Mouse (Mus musculus) hindbrain, embryonic 16.5 days (tissue): ENCODE measurements around the gene 2010003K11Rik. TPM values are rescaled to one million over a fixed set of nuclear protein-coding genes. Genes with fewer than 3 reads are reported as not detected.

Experiments
- ATAC-seq: fragments of 200-750 bp; cut with Nextera tagmentation; 2 replicates; pipeline ENCODE4 v1.8.0; 2017; ENCODE audit warnings: moderate TSS enrichment, moderate library complexity
- H3K27ac ChIP-seq: fragments of 300-500 bp; sonication (generic); 2 replicates; pipeline ENCODE4 v1.5.1; 2014; ENCODE audit warnings: low read depth, mild to moderate bottlenecking, control low read depth, low read length, moderate library complexity
- H3K27me3 ChIP-seq: fragments of 300-500 bp; sonication (generic); replicated peaks from 2 replicates; pipeline ENCODE4 v1.6.1; 2014; ENCODE audit warnings: low read length; ENCODE audit not compliant: control insufficient read depth, insufficient read depth
- H3K36me3 ChIP-seq: fragments of 300-500 bp; sonication (generic); 2 replicates; pipeline ENCODE4 v1.6.1; 2014; ENCODE audit warnings: mild to moderate bottlenecking, low read length, moderate library complexity, mixed read lengths; ENCODE audit not compliant: control insufficient read depth, insufficient read depth
- H3K4me1 ChIP-seq: fragments of 300-500 bp; sonication (generic); 2 replicates; pipeline ENCODE4 v1.6.1; 2014; ENCODE audit warnings: low read depth, low read length; ENCODE audit not compliant: control insufficient read depth, insufficient read depth
- H3K4me2 ChIP-seq: fragments of 300-500 bp; sonication (generic); 2 replicates; pipeline ENCODE4 v1.6.1; 2014; ENCODE audit warnings: mild to moderate bottlenecking, low read length, control low read depth, moderate library complexity
- H3K4me3 ChIP-seq: fragments of 300-500 bp; sonication (generic); 2 replicates; pipeline ENCODE4 v1.5.1; 2014; ENCODE audit warnings: mild to moderate bottlenecking, low read length, control low read depth, moderate library complexity
- H3K9ac ChIP-seq: fragments of 300-500 bp; sonication (generic); 2 replicates; pipeline ENCODE4 v1.6.1; 2014; ENCODE audit warnings: low read depth, mild to moderate bottlenecking, control low read depth, low read length, moderate library complexity
- H3K9me3 ChIP-seq: fragments of 300-500 bp; sonication (generic); 2 replicates; pipeline ENCODE4 v1.6.1; 2014; ENCODE audit warnings: mild to moderate bottlenecking, low read length, moderate library complexity; ENCODE audit not compliant: control insufficient read depth
- WGBS: fragments of 180-500 bp; shearing (Covaris S2); extraction: QIAGEN DNeasy Blood & Tissue Kit; methylation state at CpG from one replicate; pipeline ENCODE4 v1.1.7; 2014; 5-methylcytosine and 5-hydroxymethylcytosine counted together
- polyA plus RNA-seq: library from polyadenylated mRNA; unstranded; fragments of >200 nt; fragmentation: Nextera tagmentation; extraction: Ambion mirVana; gene quantifications from 2 replicates; pipeline ENCODE4 v1.2.1, GENCODE M21; 2015

Gene 2010003K11Rik
- polyA plus RNA-seq, 1 experiment from 2014 or later = not detected

DNA sequence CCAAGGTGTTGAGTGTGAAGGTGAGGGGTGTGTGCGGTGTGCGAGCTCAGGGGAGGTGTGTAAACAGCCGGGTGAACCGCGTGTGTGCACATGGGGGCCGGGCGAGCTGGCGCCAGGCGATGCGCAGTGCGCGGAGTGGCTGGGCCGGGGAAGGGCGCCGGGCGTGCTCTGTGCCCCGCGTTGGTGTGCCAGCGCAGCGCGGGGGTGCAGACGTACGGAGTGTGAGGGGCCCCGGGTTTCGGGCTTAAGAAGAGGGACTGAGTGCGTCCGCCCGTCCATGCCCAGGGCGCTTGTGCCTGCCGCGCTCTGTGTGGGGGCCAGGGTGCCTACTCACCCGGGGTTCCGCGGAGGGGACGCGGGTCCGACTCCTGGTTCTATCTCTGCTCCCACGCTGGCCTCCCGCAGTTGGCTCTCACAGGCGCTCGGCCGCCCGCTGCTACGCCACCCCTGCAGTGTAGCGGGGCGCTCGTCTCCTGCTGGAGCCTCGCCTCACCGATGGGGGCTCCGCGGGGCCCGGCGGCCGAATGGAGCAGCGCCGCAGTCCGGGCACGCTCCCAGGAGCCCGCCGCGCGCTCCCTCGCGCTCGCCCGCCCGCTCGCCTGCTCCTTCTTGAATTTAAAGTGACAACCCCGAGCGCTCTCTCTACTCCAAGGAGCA, 21.7 kb downstream of the 2010003K11Rik start:
- H3K4me3 ChIP-seq = peak overlapping the region; percentile 67
- WGBS = under 1% methylated on average over 45 of the region's 70 CpGs
- H3K27me3 ChIP-seq = peaks cover 11% of the 10 kb centered on the region

GRCm38 (mm10) chr19:4475224-4475925, 23.0 kb downstream of the 2010003K11Rik start:
- no peaks in the 10 kb centered on the region for H3K9me3 ChIP-seq
- H3K9ac ChIP-seq = no peak overlapping the region
- peaks cover 11% of the 10 kb centered on the region for H3K27me3 ChIP-seq
- no peak for ATAC-seq
- WGBS = 75% methylated on average over 11 of the region's 11 CpGs
- H3K4me2 ChIP-seq = no peak overlapping the region; the same call in 1 of the 2 replicates
- H3K4me3 ChIP-seq = no peak overlapping the region
- H3K27ac ChIP-seq = no peak overlapping the region
- no peaks in the 10 kb centered on the region for H3K36me3 ChIP-seq
- H3K4me1 ChIP-seq = peaks cover 9% of the 10 kb centered on the region

More for the DNA sequence above, 21.7 kb downstream of the 2010003K11Rik start:
- Histone ChIP-seq H3K27ac (peak overlapping the region; percentile 68), H3K36me3 (no peaks in the 10 kb centered on the region), H3K9me3 (no peaks in the 10 kb centered on the region), H3K4me2 (peak overlapping the region; percentile 98), H3K4me1 (peaks cover 9% of the 10 kb centered on the region), H3K9ac (peak overlapping the region; percentile 75)
- ATAC-seq = peak; percentile 82

DNA sequence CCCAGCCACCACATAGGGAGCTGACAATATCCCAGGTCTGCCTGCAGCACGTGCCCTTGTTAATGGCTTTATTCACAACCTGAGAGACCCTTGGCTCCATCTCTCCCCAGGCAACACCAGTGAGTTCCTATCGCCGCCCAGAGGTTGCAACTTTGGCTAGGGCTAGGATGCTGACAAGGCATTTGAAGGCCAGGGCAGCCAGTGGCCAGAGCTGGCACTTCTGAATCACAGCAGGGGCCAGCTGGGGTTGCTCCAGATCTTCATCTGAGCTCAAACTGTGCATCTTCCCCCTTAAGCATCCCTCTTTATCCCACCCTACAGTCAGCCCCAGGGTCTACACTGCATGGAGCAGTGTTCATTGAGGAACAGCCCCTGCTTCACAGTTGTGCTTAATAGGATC, 23.6 kb downstream of the 2010003K11Rik start:
- Histone ChIP-seq H3K4me2 (no peak overlapping the region), H3K4me1 (peaks cover 9% of the 10 kb centered on the region), H3K9ac (no peak overlapping the region), H3K9me3 (no peaks in the 10 kb centered on the region), H3K27ac (no peak overlapping the region), H3K27me3 (peaks cover 11% of the 10 kb centered on the region), H3K36me3 (no peaks in the 10 kb centered on the region), H3K4me3 (no peak overlapping the region)
- 55% methylated on average over 3 of the region's 3 CpGs for WGBS
- no peak for ATAC-seq

DNA sequence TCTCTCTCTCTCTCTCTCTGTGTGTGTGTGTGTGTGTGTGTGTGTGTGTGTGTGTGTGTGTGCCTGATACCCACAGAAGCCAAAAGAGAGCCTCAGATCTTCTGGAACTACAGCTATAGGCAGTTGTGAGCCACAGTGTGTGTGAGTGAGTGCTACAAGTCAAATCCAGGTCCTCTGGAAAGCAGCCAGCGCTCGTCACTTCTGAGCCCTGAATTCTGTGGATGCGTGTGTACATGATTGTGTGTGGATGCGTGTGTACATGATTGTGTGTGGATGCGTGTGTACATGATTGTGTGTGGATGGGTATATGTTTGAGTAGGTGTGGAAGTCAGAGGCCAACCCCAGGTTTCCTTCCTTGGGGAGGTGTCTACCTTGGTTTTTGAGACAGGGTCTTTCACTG, 24.8 kb downstream of the 2010003K11Rik start:
- H3K9me3 ChIP-seq = no peaks in the 10 kb centered on the region
- ATAC-seq = no peak
- peaks cover 9% of the 10 kb centered on the region for H3K4me1 ChIP-seq
- 90% methylated on average over 5 of the region's 5 CpGs for WGBS
- peaks cover 11% of the 10 kb centered on the region for H3K27me3 ChIP-seq
- no peaks in the 10 kb centered on the region for H3K36me3 ChIP-seq
- H3K4me3 ChIP-seq = no peak overlapping the region
- no peak overlapping the region for H3K27ac ChIP-seq
- no peak overlapping the region for H3K9ac ChIP-seq
- H3K4me2 ChIP-seq = no peak overlapping the region

DNA sequence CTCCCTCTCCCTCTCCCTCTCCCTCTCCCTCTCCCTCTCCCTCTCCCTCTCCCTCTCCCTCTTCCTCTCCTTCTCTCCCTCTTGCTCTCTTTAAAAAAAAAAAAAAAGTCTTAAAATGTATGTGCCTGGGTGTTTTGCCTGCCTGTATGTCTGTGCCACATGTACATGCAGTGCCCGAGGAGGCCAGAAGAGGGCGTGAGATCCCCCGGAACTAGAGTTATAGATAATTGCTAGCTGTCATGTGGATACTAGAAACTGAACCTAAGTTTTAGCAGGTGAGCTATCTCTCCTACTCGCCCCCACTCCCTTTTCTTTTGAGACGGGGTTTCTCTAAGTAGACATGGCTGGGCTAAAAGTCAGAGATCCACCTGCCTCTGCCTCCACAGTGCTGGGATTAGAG, 30.0 kb downstream of the 2010003K11Rik start:
- H3K4me2 ChIP-seq = no peak overlapping the region
- no peak for ATAC-seq

GRCm38 (mm10) chr19:4464666-4465065, 33.7 kb downstream of the 2010003K11Rik start:
- 78% methylated on average over 4 of the region's 4 CpGs for WGBS
- Histone ChIP-seq H3K9ac (no peak overlapping the region), H3K9me3 (no peaks in the 10 kb centered on the region), H3K4me3 (no peak overlapping the region), H3K27me3 (no peaks in the 10 kb centered on the region), H3K4me2 (no peak overlapping the region), H3K36me3 (no peaks in the 10 kb centered on the region), H3K4me1 (no peaks in the 10 kb centered on the region), H3K27ac (no peak overlapping the region)
- ATAC-seq = no peak

More for the DNA sequence above, 30.0 kb downstream of the 2010003K11Rik start:
- Histone ChIP-seq H3K27ac (no peak overlapping the region), H3K4me1 (no peaks in the 10 kb centered on the region), H3K9ac (no peak overlapping the region), H3K4me3 (no peak overlapping the region), H3K27me3 (no peaks in the 10 kb centered on the region), H3K9me3 (no peaks in the 10 kb centered on the region), H3K36me3 (no peaks in the 10 kb centered on the region)
- 31% methylated on average over 5 of the region's 5 CpGs for WGBS

GRCm38 (mm10) chr19:4461981-4462380, 36.4 kb downstream of the 2010003K11Rik start:
- no peaks in the 10 kb centered on the region for H3K4me1 ChIP-seq
- no peak overlapping the region for H3K27ac ChIP-seq
- H3K36me3 ChIP-seq = no peaks in the 10 kb centered on the region
- H3K27me3 ChIP-seq = no peaks in the 10 kb centered on the region
- H3K9ac ChIP-seq = no peak overlapping the region
- H3K4me3 ChIP-seq = no peak overlapping the region
- WGBS = 89% methylated on average over 8 of the region's 8 CpGs
- H3K4me2 ChIP-seq = no peak overlapping the region
- ATAC-seq = no peak
- H3K9me3 ChIP-seq = no peaks in the 10 kb centered on the region

DNA sequence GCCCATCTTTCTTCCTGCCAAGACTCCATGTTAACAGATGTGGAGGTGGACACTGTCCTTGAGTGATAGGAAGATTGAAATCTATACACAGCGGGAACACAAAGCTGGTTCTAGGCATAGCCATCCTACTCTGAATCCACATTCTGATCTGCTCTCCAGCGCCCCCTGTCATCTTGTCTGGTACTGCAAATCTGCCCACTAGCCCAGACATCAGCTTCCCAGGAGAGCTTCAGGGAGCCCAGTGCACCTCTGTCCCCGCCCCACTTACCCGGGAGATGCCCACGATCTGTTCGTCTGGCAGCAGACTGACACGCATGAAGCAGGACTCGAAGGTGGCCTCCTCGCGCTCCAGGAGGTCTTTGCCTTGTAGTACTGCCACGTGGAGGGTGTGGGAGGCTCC, 42.2 kb downstream of the 2010003K11Rik start:
- Histone ChIP-seq H3K27me3 (no peaks in the 10 kb centered on the region), H3K4me3 (no peak overlapping the region), H3K4me1 (0 out of 2 replicates have a peak, but pooled peaks cover 3% of the 10 kb centered on the region), H3K27ac (no peak overlapping the region), H3K36me3 (no peaks in the 10 kb centered on the region), H3K4me2 (no peak overlapping the region), H3K9me3 (no peaks in the 10 kb centered on the region), H3K9ac (no peak overlapping the region)
- WGBS = 12% methylated on average over 11 of the region's 11 CpGs
- ATAC-seq = no peak

DNA sequence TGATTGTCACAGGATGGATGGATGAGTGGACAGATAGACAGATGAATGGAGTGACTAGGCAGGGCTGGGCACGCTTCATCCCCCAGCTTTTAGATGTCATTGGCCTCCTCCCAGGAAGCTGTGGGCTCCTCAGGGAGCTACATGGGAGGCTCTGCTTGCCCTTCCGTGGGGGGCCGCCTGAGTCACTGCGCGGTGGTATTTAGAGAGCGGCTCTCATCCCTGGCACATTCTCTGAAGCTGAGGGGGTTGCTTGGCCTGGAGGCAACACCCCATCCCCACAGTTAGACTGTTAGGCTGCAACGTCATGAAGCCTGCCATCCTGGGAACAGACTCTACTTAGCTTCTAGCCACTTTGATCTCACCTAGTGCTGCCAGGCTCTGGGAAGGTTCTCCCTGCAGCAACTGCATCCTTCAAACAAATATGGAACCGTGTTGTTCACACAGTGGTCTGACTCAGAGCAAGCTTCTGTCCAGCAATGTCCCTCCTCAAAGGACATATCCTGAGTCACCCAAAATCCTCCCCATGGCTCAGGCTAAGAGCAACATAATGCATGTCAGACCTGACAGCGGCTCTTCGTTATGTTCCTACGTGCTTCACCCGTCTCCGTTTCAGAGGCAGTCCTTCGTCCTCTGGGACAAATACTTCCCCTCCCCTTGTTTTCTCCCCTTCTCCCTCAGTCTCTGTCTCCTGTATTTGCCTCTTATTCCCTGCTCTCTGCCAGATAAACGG, 43.1 kb downstream of the 2010003K11Rik start:
- Histone ChIP-seq H3K27me3 (no peaks in the 10 kb centered on the region), H3K9me3 (no peaks in the 10 kb centered on the region), H3K9ac (no peak overlapping the region), H3K4me2 (no peak overlapping the region), H3K36me3 (no peaks in the 10 kb centered on the region), H3K4me3 (no peak overlapping the region), H3K27ac (no peak overlapping the region), H3K4me1 (0 out of 2 replicates have a peak, but pooled peaks cover 3% of the 10 kb centered on the region)
- WGBS = 76% methylated on average over 15 of the region's 15 CpGs
- no peak for ATAC-seq
